Mouse (Mus musculus) v-Abl transformed pro-B cells (cell line): ENCODE measurements around the gene Scube3.

Experiments
- in situ Hi-C, 2 experiments: fragments of 400-800 bp; cut with MboI; formaldehyde crosslinking; loops; one replicate each; pipeline ENCODE4 v1.15.1; 2025; ENCODE audit not compliant: unreplicated experiment in 2 of 2

Gene Scube3

GRCm38 (mm10) chr17:28170460-28171305, 28.7 kb downstream of the Scube3 start:
- in situ Hi-C loops = loop anchor here in 1 of 2 experiments (25.0 kb wide), 1 partner anchor 633 kb away; no protein-coding TSS in a partner anchor

- in situ Hi-C loops = loop anchor here in 1 of 2 experiments (25.0 kb wide), 1 partner anchor 635 kb away; no protein-coding TSS in a partner anchor
These were observed 30.7 kb downstream of the Scube3 start for GRCm38 (mm10) chr17:28172690-28173089.

GRCm38 (mm10) chr17:28176775-28177539, 35.0 kb downstream of the Scube3 start, which contains the start of gene Zfp523:
Zfp523 (plus strand) TSS chr17:28177129.
- in situ Hi-C loops = no loop called here

- in situ Hi-C loops = no loop called here
These were observed 35.7 kb downstream of the Scube3 start for GRCm38 (mm10) chr17:28177540-28178046.

GRCm38 (mm10) chr17:28180331-28180730, 38.4 kb downstream of the Scube3 start:
- in situ Hi-C loops = no loop called here

- in situ Hi-C loops = no loop called here
These were observed 39.0 kb downstream of the Scube3 start for GRCm38 (mm10) chr17:28180783-28181544.

- in situ Hi-C loops = no loop called here
These were observed 43.2 kb downstream of the Scube3 start for GRCm38 (mm10) chr17:28184971-28185638.

- in situ Hi-C loops = no loop called here
These were observed 46.4 kb downstream of the Scube3 start for GRCm38 (mm10) chr17:28188313-28188712.

GRCm38 (mm10) chr17:28192754-28193153, 50.8 kb downstream of the Scube3 start:
- in situ Hi-C loops = no loop called here

GRCm38 (mm10) chr17:28193559-28193958, 51.6 kb downstream of the Scube3 start:
- in situ Hi-C loops = no loop called here

- in situ Hi-C loops = no loop called here
These were observed 53.1 kb downstream of the Scube3 start for GRCm38 (mm10) chr17:28195033-28195432.

GRCm38 (mm10) chr17:28197646-28198045, 55.7 kb downstream of the Scube3 start:
- in situ Hi-C loops = no loop called here

GRCm38 (mm10) chr17:28201982-28202381, 60.0 kb downstream of the Scube3 start:
- in situ Hi-C loops = loop anchor here (5.0 to 25.0 kb wide), 3 partner anchors 165 to 323 kb away; partner anchors contain the start of genes Fkbp5 (in 1 of the 2) and Tulp1 (in 1 of the 2)

- in situ Hi-C loops = loop anchor here (5.0 to 25.0 kb wide), 3 partner anchors 163 to 321 kb away; partner anchors contain the start of genes Fkbp5 (in 1 of the 2) and Tulp1 (in 1 of the 2)
These were observed 62.2 kb downstream of the Scube3 start for GRCm38 (mm10) chr17:28204052-28204720.

- in situ Hi-C loops = loop anchor here (5.0 to 25.0 kb wide), 4 partner anchors 102 to 319 kb away; partner anchors contain the start of genes Fkbp5 (in 1 of the 2) and Tulp1 (in 1 of the 2)
These were observed 63.5 kb downstream of the Scube3 start for GRCm38 (mm10) chr17:28205443-28205842.

GRCm38 (mm10) chr17:28207092-28207491, 65.2 kb downstream of the Scube3 start:
- in situ Hi-C loops = loop anchor here (5.0 to 25.0 kb wide), 4 partner anchors 100 to 318 kb away; partner anchors contain the start of genes Fkbp5 (in 1 of the 2) and Tulp1 (in 1 of the 2)

GRCm38 (mm10) chr17:28207591-28208313, 65.8 kb downstream of the Scube3 start, which contains the start of gene Def6:
Def6 (plus strand) TSS chr17:28207778.
- in situ Hi-C loops = loop anchor here (5.0 to 25.0 kb wide), 4 partner anchors 100 to 317 kb away; partner anchors contain the start of genes Fkbp5 (in 1 of the 2) and Tulp1 (in 1 of the 2)

GRCm38 (mm10) chr17:28208314-28208612, 66.3 kb downstream of the Scube3 start:
- in situ Hi-C loops = loop anchor here (5.0 to 25.0 kb wide), 4 partner anchors 99 to 317 kb away; partner anchors contain the start of genes Fkbp5 (in 1 of the 2) and Tulp1 (in 1 of the 2)
